Mouse (Mus musculus) heart, postnatal 36 days (tissue): ENCODE measurements around the gene Rmnd1. TPM values are rescaled to one million over a fixed set of nuclear protein-coding genes. Genes with fewer than 3 reads are reported as not detected.
"Not testable (repeated sequence)": the region's sequence is repeated elsewhere in the genome, so short reads cannot be mapped to it uniquely, and the experiment has no call there.

Experiments used
- DNase-seq, 2 experiments: peaks; one replicate each; pipeline ENCODE4 v3.0.0; 2021 to 2022
- intact Hi-C: fragments of 180-260 bp; cut with DNase I; formaldehyde crosslinking; loops from one replicate; pipeline ENCODE4 v1.15.1; 2025
- total RNA-seq, 2 experiments: library from RNA; stranded (reverse); gene quantifications; 2 replicates each; pipeline ENCODE4 v1.2.3; 2021

Gene Rmnd1
- 10 to 100 TPM; 62.2 to 63.2 TPM for total RNA-seq

DNA sequence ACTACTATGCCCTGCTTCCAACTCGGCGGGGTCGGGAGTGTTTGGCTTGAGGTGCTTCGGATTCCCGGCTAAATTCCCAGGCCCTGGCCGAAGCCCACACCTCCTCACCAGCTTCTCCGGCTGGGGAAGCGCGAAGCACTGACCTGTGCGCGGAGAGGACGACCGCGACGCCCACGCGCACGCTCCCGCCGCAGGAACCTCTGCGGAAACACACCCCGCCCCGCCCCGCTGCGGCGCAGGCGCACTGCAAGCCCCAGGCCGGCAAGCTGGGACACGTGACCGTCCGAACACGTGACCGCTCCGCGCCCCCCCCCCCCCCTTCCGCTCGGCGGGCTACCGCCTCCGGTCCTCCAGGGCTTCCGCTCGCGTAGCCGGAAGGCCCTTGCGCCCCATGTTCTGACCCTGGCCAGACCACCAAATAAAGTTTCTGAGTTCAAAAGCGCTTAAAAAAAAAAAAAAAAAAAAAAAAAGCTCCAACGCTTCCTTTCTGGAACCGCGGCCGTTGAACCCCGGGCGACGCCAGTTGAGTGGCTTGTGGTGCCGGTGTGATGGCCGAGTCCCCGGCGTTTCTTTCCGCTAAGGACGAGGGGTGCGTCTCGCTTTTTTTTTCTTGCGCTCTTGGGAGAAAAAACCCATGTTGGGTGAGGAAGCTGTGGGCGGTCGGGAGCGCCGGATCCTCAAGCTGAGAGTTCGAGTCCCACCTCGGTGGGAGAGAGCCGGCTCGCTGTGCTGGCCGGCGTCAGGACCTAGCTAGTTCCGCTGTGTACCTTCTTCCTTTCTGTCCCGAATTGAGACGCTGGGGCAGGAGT lies at the start of gene Rmnd1, which contains the start of gene Armt1:
Gene Rmnd1, minus strand, starts transcription at position 266 of the 809 bp plus-strand sequence.
Gene Armt1, plus strand, starts transcription at position 345 of the 809 bp plus-strand sequence.
- intact Hi-C loops, result loop anchor here (10.0 kb wide), 1 partner anchor 732 kb away; no protein-coding TSS in a partner anchor
- peak; percentile 95 for DNase-seq

- peak; percentile 16 to 30 for DNase-seq
- intact Hi-C loops, result no loop called here
Measured at GRCm38 (mm10) chr10:4481695-4482094, 49.5 kb upstream of the Rmnd1 start.

DNA sequence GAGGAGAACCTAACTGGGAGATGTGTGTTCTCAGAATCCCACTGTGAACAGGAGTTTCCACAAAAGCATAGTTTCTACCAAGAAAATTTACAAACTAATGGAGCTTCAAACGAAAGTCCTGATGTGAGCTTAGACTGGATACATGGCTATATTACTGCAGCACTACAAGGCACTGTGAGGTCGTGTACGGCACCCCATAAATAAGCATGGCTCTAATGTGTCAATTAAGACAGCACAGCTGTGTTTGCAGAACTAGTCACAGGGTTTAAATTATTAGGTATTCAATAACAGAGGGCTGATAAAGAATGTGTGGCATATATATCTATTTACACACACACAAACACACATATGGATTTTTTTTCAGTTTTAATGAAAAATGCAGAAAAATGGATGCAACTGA lies 48.7 kb upstream of the Rmnd1 start:
- no peak for DNase-seq
- intact Hi-C loops, result no loop called here

- intact Hi-C loops, result no loop called here
- no peak for DNase-seq
Measured at GRCm38 (mm10) chr10:4476604-4477003, 44.4 kb upstream of the Rmnd1 start.

DNA sequence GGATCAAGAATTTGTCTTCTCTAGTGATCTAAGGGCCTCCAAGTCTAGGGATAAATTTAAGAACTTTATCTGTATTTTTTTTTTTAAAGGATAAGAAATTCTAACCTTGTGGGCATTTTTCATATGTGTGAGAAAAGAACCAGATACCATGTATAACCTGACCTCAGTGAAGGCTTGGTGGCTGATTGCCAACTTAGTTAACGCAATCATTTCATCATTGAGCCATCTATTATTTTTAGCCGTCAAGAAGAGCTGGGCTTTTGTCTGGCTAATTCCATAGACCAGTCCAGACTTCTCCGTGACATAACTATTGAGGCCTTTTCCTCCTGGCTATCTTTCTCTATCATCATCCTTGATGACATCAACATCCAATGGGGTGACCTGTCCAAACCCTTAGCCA lies 43.2 kb upstream of the Rmnd1 start:
- intact Hi-C loops, result no loop called here
- no peak for DNase-seq

DNA sequence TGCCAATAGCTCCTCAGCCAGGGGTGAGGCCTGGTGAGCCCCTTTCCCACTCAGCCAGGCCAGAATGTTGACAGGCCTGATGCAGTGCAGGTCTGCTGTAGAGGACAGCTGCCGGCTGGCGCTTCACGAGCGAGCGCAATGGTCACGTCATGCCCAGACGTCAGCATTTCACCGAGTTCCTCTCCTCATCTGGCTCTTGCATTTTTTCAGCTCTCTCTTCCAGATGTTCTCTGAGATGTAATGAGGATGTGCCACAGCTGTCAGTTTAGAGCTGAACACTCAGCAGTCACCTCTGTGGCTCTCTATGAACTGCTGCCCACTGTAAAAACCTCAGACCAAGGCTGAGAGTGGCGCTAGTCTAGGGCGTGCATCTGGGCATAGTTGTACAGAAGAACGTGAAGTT lies 41.4 kb upstream of the Rmnd1 start:
- peak in 1 of 2 experiments; percentile 5 for DNase-seq

GRCm38 (mm10) chr10:4469406-4469805 lies 37.2 kb upstream of the Rmnd1 start:
- DNase-seq, result no peak
- intact Hi-C loops, result no loop called here

More for the DNA sequence above, 41.4 kb upstream of the Rmnd1 start:
- intact Hi-C loops, result no loop called here

- intact Hi-C loops, result no loop called here
- no peak for DNase-seq
Measured at GRCm38 (mm10) chr10:4465799-4466198, 33.6 kb upstream of the Rmnd1 start.

DNA sequence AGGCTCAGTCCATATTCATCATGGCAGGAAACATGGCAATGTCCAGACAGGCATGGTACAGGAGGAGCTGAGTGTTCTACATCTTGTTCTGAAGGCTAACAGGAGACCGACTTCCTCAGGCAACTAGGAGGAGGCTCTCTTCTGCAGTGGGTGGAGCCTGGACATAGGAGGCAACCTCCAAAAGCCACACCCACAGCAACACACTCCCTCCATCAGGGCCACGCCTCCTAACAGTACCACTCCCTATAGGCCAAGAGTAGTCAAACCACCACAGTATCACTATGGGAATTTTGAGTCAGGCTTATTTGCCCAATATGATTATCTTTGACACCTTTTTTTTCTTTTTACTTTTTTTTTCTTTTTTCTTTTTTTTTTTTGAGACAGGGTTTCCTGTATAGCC lies 28.0 kb upstream of the Rmnd1 start:
- intact Hi-C loops, result no loop called here
- DNase-seq, result no peak

- intact Hi-C loops, result no loop called here
- DNase-seq, result no peak
Measured at GRCm38 (mm10) chr10:4456409-4456808, 24.2 kb upstream of the Rmnd1 start.

GRCm38 (mm10) chr10:4435416-4435815 lies 3.2 kb upstream of the Rmnd1 start:
- intact Hi-C loops, result loop anchor here (10.0 kb wide), 1 partner anchor 729 kb away; no protein-coding TSS in a partner anchor

GRCm38 (mm10) chr10:4433871-4434270 lies 1.7 kb upstream of the Rmnd1 start:
- intact Hi-C loops, result loop anchor here (10.0 kb wide), 1 partner anchor 731 kb away; no protein-coding TSS in a partner anchor

More at GRCm38 (mm10) chr10:4435416-4435815, 3.2 kb upstream of the Rmnd1 start:
- DNase-seq, result no peak

GRCm38 (mm10) chr10:4432996-4433755 lies 988 bp upstream of the Rmnd1 start:
- intact Hi-C loops, result loop anchor here (10.0 kb wide), 1 partner anchor 732 kb away; no protein-coding TSS in a partner anchor
- no peak for DNase-seq

More at GRCm38 (mm10) chr10:4433871-4434270, 1.7 kb upstream of the Rmnd1 start:
- DNase-seq, result not testable (repeated sequence)

DNA sequence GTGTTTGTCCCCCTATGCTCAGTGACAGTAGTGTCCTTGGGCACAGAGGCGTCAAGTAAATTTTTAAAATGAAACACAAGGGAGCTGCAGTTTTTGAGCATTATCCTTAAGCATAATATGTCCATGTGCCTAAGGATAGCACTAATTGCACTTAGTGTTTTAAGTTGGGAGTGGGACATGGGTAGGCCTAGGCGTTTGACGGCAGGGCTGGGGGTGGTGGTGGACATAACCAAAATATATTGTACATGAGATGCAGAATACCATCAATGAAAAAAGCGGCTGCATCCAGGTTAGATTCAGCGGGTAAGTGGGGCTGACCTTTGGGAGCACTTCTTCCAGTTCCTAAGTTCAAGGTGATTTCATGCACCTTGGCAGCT lies 454 bp downstream of the Rmnd1 start:
- intact Hi-C loops, result loop anchor here (2.0 to 10.0 kb wide), 2 partner anchors 41 to 733 kb away; no protein-coding TSS in a partner anchor
- no peak for DNase-seq

GRCm38 (mm10) chr10:4430826-4431225 lies 1.4 kb downstream of the Rmnd1 start:
- intact Hi-C loops, result loop anchor here (2.0 to 10.0 kb wide), 2 partner anchors 40 to 734 kb away; no protein-coding TSS in a partner anchor
- DNase-seq, result no peak

- intact Hi-C loops, result loop anchor here (2.0 to 10.0 kb wide), 2 partner anchors 40 to 734 kb away; no protein-coding TSS in a partner anchor
- DNase-seq, result no peak
Measured at GRCm38 (mm10) chr10:4430399-4430798, 1.8 kb downstream of the Rmnd1 start.

GRCm38 (mm10) chr10:4425245-4425644 lies 6.9 kb downstream of the Rmnd1 start:
- intact Hi-C loops, result no loop called here
- DNase-seq, result no peak

DNA sequence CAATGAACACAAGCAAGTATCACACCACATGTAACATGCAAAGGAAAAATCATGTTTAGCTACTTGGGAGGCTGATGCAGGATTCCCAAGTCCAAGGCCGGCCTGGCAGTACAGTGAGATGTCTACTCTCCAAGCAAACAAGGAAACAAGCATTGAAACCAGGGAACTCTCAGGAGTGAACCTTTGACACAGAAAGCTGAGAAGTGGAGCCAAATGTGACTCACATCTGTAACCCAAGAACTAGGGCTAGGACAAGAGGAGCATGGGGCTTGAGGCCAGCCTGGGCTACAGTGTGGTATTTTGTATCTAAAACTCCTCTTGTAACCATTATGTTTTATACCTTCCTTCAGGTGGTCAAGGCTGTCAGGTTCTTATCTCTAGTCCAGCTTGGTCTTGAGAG lies 25.0 kb downstream of the Rmnd1 start:
- DNase-seq, result no peak
- intact Hi-C loops, result loop anchor here (2.0 to 10.0 kb wide), 2 partner anchors 22 to 758 kb away; no protein-coding TSS in a partner anchor

- DNase-seq, result no peak
Measured at GRCm38 (mm10) chr10:4405511-4405910, 26.7 kb downstream of the Rmnd1 start.

DNA sequence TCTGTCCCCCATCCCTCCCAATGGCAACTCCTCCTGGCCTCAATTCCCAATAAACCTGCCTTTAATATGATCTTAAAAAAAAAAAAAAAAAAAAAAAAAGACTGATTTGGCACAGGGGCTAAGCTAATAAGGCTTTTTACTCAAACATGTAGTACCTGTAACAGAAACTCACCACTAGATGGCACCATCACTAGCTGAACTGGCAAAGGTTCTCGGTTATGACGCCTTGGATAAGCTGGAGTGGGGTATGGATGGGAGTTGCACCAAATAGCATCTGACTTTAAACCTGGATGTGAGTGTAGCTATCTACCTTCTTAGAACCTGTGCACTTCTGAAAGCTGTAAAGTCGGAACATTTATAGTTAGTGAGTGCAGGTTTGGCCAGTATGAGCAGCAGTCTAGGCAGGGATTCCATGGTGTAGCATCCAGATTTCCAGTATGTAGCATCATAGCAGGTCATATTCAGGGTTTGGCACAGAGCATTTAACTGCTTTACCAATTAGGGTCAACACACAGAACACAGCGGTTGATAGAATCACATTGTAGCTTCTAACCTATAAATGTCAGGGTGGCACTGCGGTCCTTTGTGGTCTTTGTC lies 27.2 kb downstream of the Rmnd1 start:
- intact Hi-C loops, result loop anchor here (10.0 kb wide), 1 partner anchor 760 kb away; no protein-coding TSS in a partner anchor
- no peak for DNase-seq

More at GRCm38 (mm10) chr10:4405511-4405910, 26.7 kb downstream of the Rmnd1 start:
- intact Hi-C loops, result loop anchor here (10.0 kb wide), 1 partner anchor 759 kb away; no protein-coding TSS in a partner anchor
